Mouse (Mus musculus): ENCODE measurements around the gene Pwwp2b. TPM values are rescaled to one million over a fixed set of nuclear protein-coding genes. Genes with fewer than 3 reads are reported as not detected.
A peak's percentile ranks its signal among the peaks of the same experiment; 100 is the strongest.

Gene Pwwp2b
- total RNA-seq, 2 experiments from 2014 or later: 10.2 to 12.2 TPM

DNA sequence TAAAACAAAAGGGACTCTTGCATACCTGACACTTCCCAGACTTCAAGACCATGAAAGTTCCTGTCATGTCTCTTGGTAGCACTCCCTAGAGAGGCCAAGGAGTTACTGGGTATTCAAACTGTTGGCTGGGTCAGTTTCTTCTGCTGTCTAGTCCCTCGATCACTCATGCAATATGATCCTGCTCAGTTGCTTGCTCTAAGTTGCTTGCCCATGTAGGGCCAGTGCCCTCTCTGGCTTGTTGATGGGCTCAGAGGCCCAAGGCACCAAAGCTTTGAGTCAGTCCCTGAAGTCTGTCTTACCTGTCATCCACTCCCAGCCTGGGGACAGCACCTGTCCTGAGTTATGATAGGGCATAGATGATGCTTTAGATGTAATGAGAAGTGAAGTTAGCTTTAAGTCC is 22.5 kb downstream of the Pwwp2b start:
- TF ChIP-seq CTCF (IDR thresholded peaks at IDR 0.05): no peak
- Histone ChIP-seq H3K27ac (no peak overlapping the region), H3K4me3 (no peak overlapping the region)
- DNase-seq (ENCODE audit: extremely low spot score in 1 of 2, low spot score in 2 of 2): no peak
- intact Hi-C loops (cut with DNase I): no loop called here

DNA sequence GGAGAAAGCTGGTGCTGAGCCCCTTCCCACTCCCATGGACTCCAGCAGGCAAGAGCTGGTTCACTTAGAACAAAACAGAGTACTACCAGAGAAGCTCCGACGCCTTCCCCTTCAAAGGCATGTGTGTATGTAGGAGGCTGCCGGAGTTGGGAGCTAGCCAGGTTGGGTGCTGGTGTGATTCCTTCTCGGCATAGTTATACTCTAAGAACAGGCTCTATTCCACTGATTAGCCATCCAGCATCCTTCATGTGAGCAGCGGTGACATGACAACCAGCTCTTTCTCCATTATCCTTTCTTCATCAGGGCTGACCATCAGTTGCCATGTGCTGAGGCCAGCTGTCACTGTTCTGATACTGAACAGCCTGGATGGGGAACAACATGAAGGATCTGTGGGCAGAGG is 23.6 kb downstream of the Pwwp2b start:
- H3K27ac ChIP-seq: no peak overlapping the region
- no peak overlapping the region for H3K4me3 ChIP-seq
- no peak for TF ChIP-seq CTCF (IDR thresholded peaks at IDR 0.05)
- DNase-seq (ENCODE audit: extremely low spot score in 1 of 2, low spot score in 2 of 2): peak; percentile 57 to 75
- intact Hi-C loops (cut with DNase I): loop anchor here (2.0 kb wide), 1 partner anchor 23 kb away; the partner anchor contains the start of gene Pwwp2b

GRCm38 (mm10) chr7:139272639-139273396 is 24.5 kb downstream of the Pwwp2b start:
- Histone ChIP-seq H3K4me3 (no peak overlapping the region), H3K27ac (peak overlapping the region; percentile 44; the same call in 1 of the 2 replicates)
- no peak for TF ChIP-seq CTCF (IDR thresholded peaks at IDR 0.05)
- intact Hi-C loops (cut with DNase I): loop anchor here (2.0 kb wide), 1 partner anchor 24 kb away; the partner anchor contains the start of gene Pwwp2b
- DNase-seq (ENCODE audit: extremely low spot score in 1 of 2, low spot score in 2 of 2): peak in 1 of 2 experiments; percentile 28

DNA sequence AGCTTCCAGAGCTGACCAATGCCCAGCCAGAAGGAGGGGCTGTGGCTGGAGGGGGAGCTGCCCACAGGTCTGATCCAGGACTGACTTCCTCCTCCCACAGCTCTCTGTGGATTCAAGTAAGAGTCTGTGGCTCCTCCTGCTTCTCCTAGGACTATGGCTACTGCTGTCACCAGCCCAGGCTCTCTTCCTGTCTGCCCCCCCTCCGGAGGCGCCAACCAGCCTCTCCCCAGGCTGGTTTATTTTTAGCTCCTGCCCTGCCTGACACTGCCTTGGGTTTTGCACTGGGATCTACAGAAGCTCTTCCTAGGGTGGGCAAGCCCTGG is 25.1 kb downstream of the Pwwp2b start:
- intact Hi-C loops (cut with DNase I): loop anchor here (2.0 kb wide), 1 partner anchor 25 kb away; the partner anchor contains the start of gene Pwwp2b
- Histone ChIP-seq H3K4me3 (no peak overlapping the region), H3K27ac (no peak overlapping the region)
- TF ChIP-seq CTCF (IDR thresholded peaks at IDR 0.05): no peak
- DNase-seq (ENCODE audit: extremely low spot score in 1 of 2, low spot score in 2 of 2): no peak

GRCm38 (mm10) chr7:139275586-139275985 is 27.3 kb downstream of the Pwwp2b start:
- no peak for DNase-seq (ENCODE audit: extremely low spot score in 1 of 2, low spot score in 2 of 2)
- no peak; the same call in 1 of the 2 replicates for TF ChIP-seq CTCF (IDR thresholded peaks at IDR 0.05)
- H3K4me3 ChIP-seq: no peak overlapping the region
- intact Hi-C loops (cut with DNase I): no loop called here
- H3K27ac ChIP-seq: no peak overlapping the region

DNA sequence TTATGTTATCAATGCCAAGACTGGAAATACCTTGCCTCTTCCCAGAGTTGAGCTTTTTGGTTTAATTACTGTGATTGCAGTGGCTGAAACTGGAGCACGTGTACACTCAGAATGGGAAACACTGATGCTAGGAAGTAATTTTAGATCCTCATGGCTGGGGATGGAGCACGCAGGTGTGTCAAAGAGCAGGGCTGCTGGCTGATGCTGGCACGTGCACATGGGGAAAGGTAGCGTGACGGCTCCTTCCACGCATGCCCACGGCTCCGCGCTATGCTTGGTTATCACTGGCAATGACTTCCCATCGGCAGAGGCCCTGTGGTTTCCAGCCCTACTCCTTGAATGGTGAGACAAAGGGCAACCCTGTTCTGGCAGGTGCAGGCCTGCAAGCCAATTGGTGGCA is 27.9 kb downstream of the Pwwp2b start:
- Histone ChIP-seq H3K27ac (no peak overlapping the region), H3K4me3 (no peak overlapping the region)
- intact Hi-C loops (cut with DNase I): no loop called here
- no peak for TF ChIP-seq CTCF (IDR thresholded peaks at IDR 0.05)
- DNase-seq (ENCODE audit: extremely low spot score in 1 of 2, low spot score in 2 of 2): no peak

DNA sequence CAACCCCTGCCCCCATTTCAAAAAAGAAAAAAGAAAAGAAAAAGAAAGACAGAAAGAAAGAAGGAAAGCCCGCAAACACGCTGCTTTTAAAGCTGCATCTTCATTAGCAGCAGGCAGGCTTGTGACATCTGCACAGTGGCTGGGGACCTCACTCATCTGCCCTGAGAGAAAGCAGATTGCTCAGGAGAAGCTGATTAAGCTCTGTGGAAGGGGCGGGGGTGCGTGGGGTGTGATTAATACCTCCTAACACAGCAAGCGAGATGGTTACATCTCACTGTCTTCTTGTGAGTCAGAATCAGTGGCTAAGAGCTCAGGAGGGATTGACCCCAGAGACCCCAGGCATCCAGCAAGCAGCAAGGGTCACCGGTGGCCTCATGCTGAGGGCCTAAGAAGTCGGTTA is 29.3 kb downstream of the Pwwp2b start:
- no peak overlapping the region for H3K27ac ChIP-seq
- H3K4me3 ChIP-seq: no peak overlapping the region
- TF ChIP-seq CTCF (IDR thresholded peaks at IDR 0.05): no peak
- intact Hi-C loops (cut with DNase I): no loop called here
- no peak for DNase-seq (ENCODE audit: extremely low spot score in 1 of 2, low spot score in 2 of 2)

DNA sequence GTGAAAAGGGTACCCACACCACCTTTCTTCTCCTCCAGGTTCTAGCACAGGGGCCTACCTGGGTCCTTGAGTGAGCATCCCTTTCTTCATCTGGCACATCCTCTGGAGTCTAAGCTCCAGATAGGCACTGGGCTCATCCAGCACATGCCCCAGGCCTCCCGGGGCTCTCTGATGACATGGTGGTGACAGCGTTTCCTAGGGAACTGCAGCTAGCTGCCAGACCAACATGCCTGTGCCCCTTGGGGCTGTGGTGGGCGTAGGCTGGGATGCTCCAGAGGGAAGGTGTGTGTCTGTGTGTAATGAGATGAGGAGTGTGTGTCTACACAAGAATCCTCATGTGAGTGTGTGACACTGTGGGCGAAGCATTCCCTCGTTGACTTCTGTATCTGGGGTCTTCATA is 31.3 kb downstream of the Pwwp2b start:
- TF ChIP-seq CTCF (IDR thresholded peaks at IDR 0.05): no peak
- H3K4me3 ChIP-seq: no peak overlapping the region
- no peak for DNase-seq (ENCODE audit: extremely low spot score in 1 of 2, low spot score in 2 of 2)
- no peak overlapping the region for H3K27ac ChIP-seq
- intact Hi-C loops (cut with DNase I): no loop called here

- DNase-seq (ENCODE audit: extremely low spot score in 1 of 2, low spot score in 2 of 2): no peak
- intact Hi-C loops (cut with DNase I): no loop called here
- H3K4me3 ChIP-seq: no peak overlapping the region
- no peak overlapping the region for H3K27ac ChIP-seq
- no peak for TF ChIP-seq CTCF (IDR thresholded peaks at IDR 0.05)
Measured at GRCm38 (mm10) chr7:139280044-139280443, 31.8 kb downstream of the Pwwp2b start.

DNA sequence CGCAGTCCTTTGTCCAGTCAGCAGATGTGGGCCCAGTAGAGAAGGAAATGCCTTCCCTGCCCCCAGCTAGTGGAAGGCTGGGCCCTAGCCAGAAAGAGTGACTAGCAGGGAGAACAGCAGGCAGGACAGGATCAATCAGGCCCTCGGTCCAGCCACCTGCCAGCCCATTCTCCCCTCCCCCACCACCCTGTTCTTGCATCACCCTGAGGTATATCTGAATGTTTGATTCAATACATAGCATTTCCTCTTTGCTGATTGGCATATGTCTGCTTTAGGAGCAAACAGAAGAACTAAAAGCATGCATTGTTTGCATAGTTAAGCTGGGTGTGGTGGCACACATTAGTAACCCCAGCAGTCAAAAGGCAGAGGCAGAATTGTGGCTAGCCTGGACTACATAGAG is 32.9 kb downstream of the Pwwp2b start:
- DNase-seq (ENCODE audit: extremely low spot score in 1 of 2, low spot score in 2 of 2): no peak
- TF ChIP-seq CTCF (IDR thresholded peaks at IDR 0.05): no peak
- Histone ChIP-seq H3K4me3 (no peak overlapping the region), H3K27ac (no peak overlapping the region)
- intact Hi-C loops (cut with DNase I): no loop called here

GRCm38 (mm10) chr7:139282037-139282436 is 33.8 kb downstream of the Pwwp2b start:
- intact Hi-C loops (cut with DNase I): no loop called here
- H3K27ac ChIP-seq: no peak overlapping the region
- H3K4me3 ChIP-seq: no peak overlapping the region
- no peak for DNase-seq (ENCODE audit: extremely low spot score in 1 of 2, low spot score in 2 of 2)
- no peak for TF ChIP-seq CTCF (IDR thresholded peaks at IDR 0.05)

DNA sequence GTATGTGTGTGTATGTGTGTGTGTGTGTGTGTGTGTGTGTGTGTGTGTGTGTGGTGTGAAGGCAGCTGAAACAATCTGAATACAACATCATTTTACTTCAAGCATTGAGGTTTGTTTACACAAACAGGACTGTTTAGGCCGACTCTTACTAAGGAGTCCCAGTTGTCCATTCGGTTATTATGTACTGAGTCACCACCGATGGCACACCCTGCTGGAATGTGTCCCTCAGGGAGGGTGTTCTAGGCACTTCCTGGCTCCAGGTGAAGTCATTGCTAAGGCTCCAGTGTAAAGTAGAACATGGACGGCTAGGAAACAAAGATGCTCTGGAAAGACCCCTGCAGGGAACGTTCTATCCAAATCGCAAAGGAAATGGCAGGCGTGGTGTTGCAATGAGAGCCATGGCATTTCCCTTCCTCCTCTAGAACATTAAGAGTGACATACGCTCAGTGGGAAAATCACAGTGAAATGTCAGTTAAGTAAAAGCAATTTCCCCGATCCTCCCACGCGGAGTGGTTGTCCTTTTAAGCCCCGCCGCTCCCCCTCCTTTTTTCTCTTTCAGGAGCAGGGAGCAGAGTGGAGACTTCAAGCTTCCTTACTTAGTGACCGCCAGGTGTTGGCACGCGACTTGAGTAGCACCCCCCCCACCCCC is 37.1 kb downstream of the Pwwp2b start:
- no peak for TF ChIP-seq CTCF (IDR thresholded peaks at IDR 0.05)
- no peak for DNase-seq (ENCODE audit: extremely low spot score in 1 of 2, low spot score in 2 of 2)
- Histone ChIP-seq H3K4me3 (no peak overlapping the region), H3K27ac (no peak overlapping the region)
- intact Hi-C loops (cut with DNase I): no loop called here

DNA sequence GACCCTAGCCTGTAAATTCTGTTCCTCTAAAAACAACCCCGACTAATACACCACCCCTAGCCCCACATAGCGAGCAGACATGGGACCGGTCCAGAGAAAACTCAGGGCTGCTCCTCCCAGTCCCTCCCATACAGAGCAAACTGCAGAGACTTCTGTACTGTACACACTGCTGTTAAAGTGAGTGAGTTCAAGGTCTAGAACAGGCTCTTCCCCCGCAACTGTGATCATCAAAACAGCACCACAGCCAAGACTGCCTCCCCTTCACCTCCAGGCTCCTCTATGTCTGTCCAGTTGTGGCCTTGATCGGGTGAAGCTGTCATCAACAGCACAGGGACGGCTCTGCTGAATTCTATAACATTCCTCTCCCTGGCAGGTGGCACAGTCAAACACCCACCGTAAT is 40.3 kb downstream of the Pwwp2b start:
- H3K4me3 ChIP-seq: no peak overlapping the region
- intact Hi-C loops (cut with DNase I): no loop called here
- DNase-seq (ENCODE audit: extremely low spot score in 1 of 2, low spot score in 2 of 2): no peak
- H3K27ac ChIP-seq: no peak overlapping the region
- no peak for TF ChIP-seq CTCF (IDR thresholded peaks at IDR 0.05)

Measured in left cerebral cortex, adult 2 months (tissue).